Mouse (Mus musculus) midbrain, embryonic 16.5 days (tissue): Measurements from ENCODE around the gene Trir. TPM values are rescaled to one million over a fixed set of nuclear protein-coding genes. Genes with fewer than 3 reads are reported as not detected.

Experiments
- ATAC-seq: fragments of 200-750 bp; cut with Nextera tagmentation; 2 replicates; pipeline ENCODE4 v1.8.0; 2017; ENCODE audit warnings: moderate TSS enrichment
- H3K27ac ChIP-seq: fragments of 300-500 bp; sonication (generic); 2 replicates; pipeline ENCODE4 v1.5.1; 2014; ENCODE audit warnings: mild to moderate bottlenecking, low read length, mixed read lengths
- H3K27me3 ChIP-seq: fragments of 300-500 bp; sonication (generic); 2 replicates; pipeline ENCODE4 v1.6.1; 2014; ENCODE audit warnings: low read depth, low read length, mixed read lengths; ENCODE audit not compliant: control insufficient read depth, insufficient read depth
- H3K36me3 ChIP-seq: fragments of 300-500 bp; sonication (generic); 2 replicates; pipeline ENCODE4 v1.6.1; 2014; ENCODE audit warnings: mild to moderate bottlenecking, low read length, moderate library complexity, mixed read lengths; ENCODE audit not compliant: control insufficient read depth, insufficient read depth
- H3K4me1 ChIP-seq: fragments of 300-500 bp; sonication (generic); 2 replicates; pipeline ENCODE4 v1.6.1; 2014; ENCODE audit warnings: mild to moderate bottlenecking, low read length, mixed read lengths; ENCODE audit not compliant: control insufficient read depth, insufficient read depth
- H3K4me2 ChIP-seq: fragments of 300-500 bp; sonication (generic); 2 replicates; pipeline ENCODE4 v1.6.1; 2014; ENCODE audit warnings: mild to moderate bottlenecking, low read length, mixed read lengths
- H3K4me3 ChIP-seq: fragments of 300-500 bp; sonication (generic); 2 replicates; pipeline ENCODE4 v1.5.1; 2014; ENCODE audit warnings: low read depth, mild to moderate bottlenecking, low read length, moderate library complexity, mixed read lengths
- H3K9ac ChIP-seq: fragments of 300-500 bp; sonication (generic); 2 replicates; pipeline ENCODE4 v1.6.1; 2014; ENCODE audit warnings: low read depth, low read length, mixed read lengths
- H3K9me3 ChIP-seq: fragments of 300-500 bp; sonication (generic); replicated peaks from 2 replicates; pipeline ENCODE4 v1.6.1; 2014; ENCODE audit warnings: mild to moderate bottlenecking, low read length, mixed read lengths; ENCODE audit not compliant: control insufficient read depth, poor library complexity, severe bottlenecking
- WGBS: fragments of 180-500 bp; shearing (Covaris S2); extraction: QIAGEN DNeasy Blood & Tissue Kit; methylation state at CpG from one replicate; pipeline ENCODE4 v1.1.7; 2014; 5-methylcytosine and 5-hydroxymethylcytosine counted together
- polyA plus RNA-seq: library from polyadenylated mRNA; unstranded; fragments of >200 nt; fragmentation: Nextera tagmentation; extraction: Ambion mirVana; gene quantifications from 2 replicates; pipeline ENCODE4 v1.2.1, GENCODE M21; 2015

Trir gene
- polyA plus RNA-seq, 1 experiment from 2014 or later: 120 TPM

- H3K4me1 ChIP-seq: peaks cover 38% of the 10 kb centered on the region
- 15% methylated on average over 16 of the region's 16 CpGs for WGBS
These were observed 42.2 kb upstream of the Trir start for GRCm38 (mm10) chr8:84984294-84985048.

GRCm38 (mm10) chr8:84985049-84985683, 41.5 kb upstream of the Trir start:
- Histone ChIP-seq H3K4me2 (peak overlapping the region; percentile 100), H3K4me3 (peak overlapping the region; percentile 56), H3K9me3 (no peaks in the 10 kb centered on the region), H3K27me3 (peaks cover 4% of the 10 kb centered on the region; the same call in 1 of the 2 replicates), H3K9ac (peak overlapping the region; percentile 76), H3K36me3 (no peaks in the 10 kb centered on the region), H3K4me1 (peaks cover 34% of the 10 kb centered on the region), H3K27ac (peak overlapping the region; percentile 81)
- under 1% methylated on average over 23 of the region's 23 CpGs for WGBS
- ATAC-seq: no peak

More at GRCm38 (mm10) chr8:84984294-84985048, 42.2 kb upstream of the Trir start:
- Histone ChIP-seq H3K36me3 (no peaks in the 10 kb centered on the region), H3K9ac (peak overlapping the region; percentile 76), H3K27me3 (peaks cover 4% of the 10 kb centered on the region; the same call in 1 of the 2 replicates), H3K4me3 (peak overlapping the region; percentile 56; the same call in 1 of the 2 replicates), H3K4me2 (peak overlapping the region; percentile 100), H3K27ac (peak overlapping the region; percentile 81), H3K9me3 (no peaks in the 10 kb centered on the region)
- no peak for ATAC-seq

GRCm38 (mm10) chr8:84985684-84986378, 40.8 kb upstream of the Trir start:
- peaks cover 28% of the 10 kb centered on the region for H3K4me1 ChIP-seq
- ATAC-seq: peak; percentile 55
- peak overlapping the region; percentile 81 for H3K27ac ChIP-seq
- H3K9ac ChIP-seq: peak overlapping the region; percentile 76
- H3K4me3 ChIP-seq: peak overlapping the region; percentile 56
- H3K36me3 ChIP-seq: no peaks in the 10 kb centered on the region
- H3K4me2 ChIP-seq: peak overlapping the region; percentile 100
- WGBS: under 1% methylated on average over 53 of the region's 53 CpGs
- H3K9me3 ChIP-seq: no peaks in the 10 kb centered on the region
- H3K27me3 ChIP-seq: peaks cover 4% of the 10 kb centered on the region; the same call in 1 of the 2 replicates

- Histone ChIP-seq H3K27me3 (peaks cover 4% of the 10 kb centered on the region; the same call in 1 of the 2 replicates), H3K27ac (peak overlapping the region; percentile 81), H3K4me3 (peak overlapping the region; percentile 56), H3K9me3 (no peaks in the 10 kb centered on the region), H3K9ac (peak overlapping the region; percentile 76; the same call in 1 of the 2 replicates), H3K36me3 (no peaks in the 10 kb centered on the region), H3K4me1 (peaks cover 29% of the 10 kb centered on the region), H3K4me2 (peak overlapping the region; percentile 100)
- WGBS: 37% methylated on average over 8 of the region's 8 CpGs
- no peak; the same call in 1 of the 2 replicates for ATAC-seq
These were observed 40.2 kb upstream of the Trir start for GRCm38 (mm10) chr8:84986379-84986945.

GRCm38 (mm10) chr8:84987388-84987787, 39.2 kb upstream of the Trir start:
- H3K9me3 ChIP-seq: no peaks in the 10 kb centered on the region
- H3K9ac ChIP-seq: no peak overlapping the region
- H3K27ac ChIP-seq: no peak overlapping the region
- no peak overlapping the region for H3K4me3 ChIP-seq
- H3K36me3 ChIP-seq: no peaks in the 10 kb centered on the region
- H3K4me2 ChIP-seq: no peak overlapping the region
- 86% methylated on average over 5 of the region's 5 CpGs for WGBS
- peaks cover 29% of the 10 kb centered on the region for H3K4me1 ChIP-seq
- no peak for ATAC-seq
- peaks cover 4% of the 10 kb centered on the region; the same call in 1 of the 2 replicates for H3K27me3 ChIP-seq

- no peak for ATAC-seq
- H3K4me3 ChIP-seq: no peak overlapping the region
- no peaks in the 10 kb centered on the region for H3K36me3 ChIP-seq
- H3K9ac ChIP-seq: no peak overlapping the region
- peaks cover 4% of the 10 kb centered on the region; the same call in 1 of the 2 replicates for H3K27me3 ChIP-seq
- 70% methylated on average over 2 of the region's 2 CpGs for WGBS
- H3K4me2 ChIP-seq: no peak overlapping the region
- peaks cover 29% of the 10 kb centered on the region for H3K4me1 ChIP-seq
- no peaks in the 10 kb centered on the region for H3K9me3 ChIP-seq
- H3K27ac ChIP-seq: no peak overlapping the region
These were observed 38.7 kb upstream of the Trir start for GRCm38 (mm10) chr8:84987903-84988302.

- no peak for ATAC-seq
- Histone ChIP-seq H3K36me3 (no peaks in the 10 kb centered on the region), H3K9ac (peak overlapping the region; percentile 33; the same call in 1 of the 2 replicates), H3K4me3 (peak overlapping the region; percentile 73), H3K4me2 (peak overlapping the region; percentile 91), H3K27ac (no peak overlapping the region), H3K4me1 (peaks cover 29% of the 10 kb centered on the region), H3K9me3 (no peaks in the 10 kb centered on the region), H3K27me3 (peaks cover 6% of the 10 kb centered on the region; the same call in 1 of the 2 replicates)
- WGBS: 15% methylated on average over 15 of the region's 15 CpGs
These were observed 37.3 kb upstream of the Trir start for GRCm38 (mm10) chr8:84989311-84989731.

GRCm38 (mm10) chr8:84989810-84990209, 36.8 kb upstream of the Trir start:
- ATAC-seq: peak; percentile 55
- peaks cover 24% of the 10 kb centered on the region for H3K4me1 ChIP-seq
- no peaks in the 10 kb centered on the region for H3K36me3 ChIP-seq
- peak overlapping the region; percentile 91 for H3K4me2 ChIP-seq
- peak overlapping the region; percentile 73 for H3K4me3 ChIP-seq
- peak overlapping the region; percentile 69 for H3K9ac ChIP-seq
- whole genome bisulfite sequencing: 0% methylated on average over 15 of the region's 15 CpGs
- peaks cover 7% of the 10 kb centered on the region; the same call in 1 of the 2 replicates for H3K27me3 ChIP-seq
- H3K9me3 ChIP-seq: no peaks in the 10 kb centered on the region
- H3K27ac ChIP-seq: peak overlapping the region; percentile 81
